Mouse (Mus musculus) myocyte (in vitro differentiated cells): ENCODE results near the gene L2hgdh. TPM values are rescaled to one million over a fixed set of nuclear protein-coding genes. Genes with fewer than 3 reads are reported as not detected.

Experiments
- H3K27me3 ChIP-seq: one replicate; pipeline ENCODE4 v1.6.1; 2011; ENCODE audit not compliant: control insufficient read depth, insufficient read depth, insufficient read length
- H3K36me3 ChIP-seq: one replicate; pipeline ENCODE4 v1.6.1; 2011; ENCODE audit not compliant: control insufficient read depth, insufficient read depth
- H3K4me2 ChIP-seq: one replicate; pipeline ENCODE4 v1.6.1; 2011; ENCODE audit warnings: low read depth, control low read depth
- H3K4me3 ChIP-seq: one replicate; pipeline ENCODE4 v1.5.1; 2011; ENCODE audit warnings: mild to moderate bottlenecking, control low read depth, moderate library complexity
- H3K79me2 ChIP-seq: one replicate; pipeline ENCODE4 v1.6.1; 2011; ENCODE audit not compliant: control insufficient read depth, insufficient read depth
- H3ac ChIP-seq: one replicate; pipeline ENCODE4 v1.6.1; 2011; ENCODE audit not compliant: control insufficient read depth, insufficient read length
- CEBPB ChIP-seq: IDR thresholded peaks from 2 replicates; pipeline ENCODE4 v1.6.1; 2011; ENCODE audit warnings: mild to moderate bottlenecking, moderate library complexity; ENCODE audit not compliant: poor library complexity, insufficient read depth, severe bottlenecking
- E2F4 ChIP-seq: IDR thresholded peaks from one replicate; pipeline ENCODE4 v1.6.1; 2011; ENCODE audit warnings: mild to moderate bottlenecking, control low read depth, moderate library complexity; ENCODE audit not compliant: insufficient read depth
- MAX ChIP-seq: IDR thresholded peaks from one replicate; pipeline ENCODE4 v1.6.1; 2011; ENCODE audit warnings: low read depth, mild to moderate bottlenecking, control low read depth
- MYOD1 ChIP-seq, 3 experiments: IDR thresholded peaks; one replicate each; pipeline ENCODE4 v1.6.1; 2011; ENCODE audit warnings: control low read depth in 2 of 3, low read depth in 2 of 3, mild to moderate bottlenecking in 2 of 3, moderate library complexity in 1 of 3; ENCODE audit not compliant: insufficient read length in 2 of 3, control insufficient read depth in 1 of 3
- MYOG ChIP-seq, 3 experiments: IDR thresholded peaks; one replicate each; pipeline ENCODE4 v1.6.1; 2011; ENCODE audit warnings: control low read depth in 2 of 3, low read depth in 2 of 3, mild to moderate bottlenecking in 2 of 3; ENCODE audit not compliant: insufficient read length in 2 of 3, control insufficient read depth in 1 of 3, insufficient read depth in 1 of 3
- POLR2A ChIP-seq: IDR thresholded peaks from one replicate; pipeline ENCODE4 v1.6.1; 2011; ENCODE audit warnings: low read depth, mild to moderate bottlenecking, control low read depth, moderate library complexity; ENCODE audit not compliant: insufficient read length
- POLR2AphosphoS2 ChIP-seq: IDR thresholded peaks from one replicate; pipeline ENCODE4 v1.6.1; 2011; ENCODE audit warnings: low read depth, control low read depth; ENCODE audit not compliant: insufficient read length
- REST ChIP-seq: IDR thresholded peaks from one replicate; pipeline ENCODE4 v1.6.1; 2011; ENCODE audit warnings: mild to moderate bottlenecking, control low read depth, moderate library complexity; ENCODE audit not compliant: insufficient read depth, insufficient read length
- SRF ChIP-seq: IDR thresholded peaks from one replicate; pipeline ENCODE4 v1.6.1; 2011; ENCODE audit warnings: low read depth; ENCODE audit not compliant: control insufficient read depth, insufficient read length
- TCF12 ChIP-seq: IDR thresholded peaks from one replicate; pipeline ENCODE4 v1.6.1; 2011; ENCODE audit warnings: mild to moderate bottlenecking, control low read depth; ENCODE audit not compliant: poor library complexity, insufficient read depth, severe bottlenecking
- TCF3 ChIP-seq: IDR thresholded peaks from one replicate; pipeline ENCODE4 v1.6.1; 2011; ENCODE audit warnings: low read depth, control low read depth; ENCODE audit not compliant: insufficient read length
- USF1 ChIP-seq: IDR thresholded peaks from one replicate; pipeline ENCODE4 v1.6.1; 2011; ENCODE audit warnings: low read depth, mild to moderate bottlenecking, control low read depth, moderate library complexity
- polyA plus RNA-seq: library from polyadenylated mRNA; unstranded; fragments of >200 nt; fragmentation: generic; extraction: Trizol; gene quantifications from one replicate; pipeline ENCODE4 v1.2.1, GENCODE M21; 2012; ENCODE audit warnings: missing spikeins

The L2hgdh gene
- polyA plus RNA-seq, 1 experiment: 2.8 TPM

- no peaks in the 10 kb centered on the region for H3K79me2 ChIP-seq
- no peak overlapping the region for H3K4me3 ChIP-seq
- H3K36me3 ChIP-seq: no peaks in the 10 kb centered on the region
- H3ac ChIP-seq: no peak overlapping the region
- TF ChIP-seq POLR2AphosphoS2: no peak
- no peak for TF ChIP-seq CEBPB
- TF ChIP-seq USF1: no peak
- no peak for TF ChIP-seq REST
- no peak for TF ChIP-seq E2F4
- no peak for TF ChIP-seq POLR2A
- no peak for TF ChIP-seq MAX
- TF ChIP-seq TCF3: no peak
- TF ChIP-seq TCF12: no peak
- TF ChIP-seq SRF: no peak
- no peak for TF ChIP-seq MYOG (IDR thresholded peaks at IDR 0.05; ENCODE audit: control insufficient read depth in 1 of 3, insufficient read depth in 1 of 3, insufficient read length in 2 of 3, low read depth in 2 of 3)
- TF ChIP-seq MYOD1 (IDR thresholded peaks at IDR 0.05; ENCODE audit: control insufficient read depth in 1 of 3, insufficient read length in 2 of 3, low read depth in 2 of 3): no peak
- H3K27me3 ChIP-seq: no peaks in the 10 kb centered on the region
- H3K4me2 ChIP-seq: no peak overlapping the region
These were observed 8.8 kb upstream of the L2hgdh start for GRCm38 (mm10) chr12:69733518-69733917.

DNA sequence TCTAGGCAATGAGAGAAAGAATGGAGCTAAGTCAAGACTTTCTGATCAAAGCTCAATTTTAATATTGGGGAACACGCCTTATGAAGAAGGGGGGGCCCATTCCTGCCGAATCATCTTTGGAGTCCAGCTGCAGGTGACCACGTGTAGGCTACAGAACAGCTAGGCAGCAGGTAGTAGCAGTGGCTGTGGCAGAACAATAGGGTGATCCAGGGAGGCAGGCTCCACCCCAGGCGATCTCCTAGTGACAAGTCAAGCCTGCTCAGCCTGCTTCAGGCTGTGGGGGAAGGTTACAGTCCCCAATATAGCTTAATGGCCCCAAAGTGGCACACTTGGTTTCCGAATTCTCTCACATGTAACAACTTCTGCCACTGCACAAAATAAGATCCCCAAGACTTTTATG is 7.5 kb upstream of the L2hgdh start:
- TF ChIP-seq REST (no peak), POLR2AphosphoS2 (no peak), E2F4 (no peak), TCF12 (no peak), MYOG (IDR thresholded peaks at IDR 0.05; ENCODE audit: control insufficient read depth in 1 of 3, insufficient read depth in 1 of 3, insufficient read length in 2 of 3, low read depth in 2 of 3) (no peak), POLR2A (no peak), MYOD1 (IDR thresholded peaks at IDR 0.05; ENCODE audit: control insufficient read depth in 1 of 3, insufficient read length in 2 of 3, low read depth in 2 of 3) (no peak), CEBPB (no peak), TCF3 (no peak), SRF (no peak), USF1 (no peak), MAX (no peak)
- Histone ChIP-seq H3K79me2 (no peaks in the 10 kb centered on the region), H3K4me3 (no peak overlapping the region), H3ac (no peak overlapping the region), H3K4me2 (no peak overlapping the region), H3K27me3 (no peaks in the 10 kb centered on the region), H3K36me3 (no peaks in the 10 kb centered on the region)

GRCm38 (mm10) chr12:69730306-69730705 is 5.6 kb upstream of the L2hgdh start:
- no peaks in the 10 kb centered on the region for H3K79me2 ChIP-seq
- TF ChIP-seq POLR2AphosphoS2 (no peak), USF1 (no peak), REST (no peak), MAX (no peak), TCF12 (no peak), SRF (no peak), CEBPB (no peak), E2F4 (no peak), MYOG (IDR thresholded peaks at IDR 0.05; ENCODE audit: control insufficient read depth in 1 of 3, insufficient read depth in 1 of 3, insufficient read length in 2 of 3, low read depth in 2 of 3) (no peak), TCF3 (no peak), POLR2A (no peak)
- H3K27me3 ChIP-seq: no peaks in the 10 kb centered on the region
- no peaks in the 10 kb centered on the region for H3K36me3 ChIP-seq
- H3K4me3 ChIP-seq: no peak overlapping the region
- no peak overlapping the region for H3ac ChIP-seq
- no peak overlapping the region for H3K4me2 ChIP-seq

- H3K4me2 ChIP-seq: no peak overlapping the region
- no peak overlapping the region for H3ac ChIP-seq
- no peak for TF ChIP-seq USF1
- no peak for TF ChIP-seq TCF3
- TF ChIP-seq REST: no peak
- TF ChIP-seq E2F4: no peak
- no peak for TF ChIP-seq SRF
- TF ChIP-seq POLR2A: no peak
- no peak for TF ChIP-seq POLR2AphosphoS2
- no peak for TF ChIP-seq MYOD1 (IDR thresholded peaks at IDR 0.05; ENCODE audit: control insufficient read depth in 1 of 3, insufficient read length in 2 of 3, low read depth in 2 of 3)
- TF ChIP-seq MYOG (IDR thresholded peaks at IDR 0.05; ENCODE audit: control insufficient read depth in 1 of 3, insufficient read depth in 1 of 3, insufficient read length in 2 of 3, low read depth in 2 of 3): no peak
- no peak for TF ChIP-seq CEBPB
- no peak for TF ChIP-seq MAX
- TF ChIP-seq TCF12: no peak
These were observed 4.6 kb upstream of the L2hgdh start for GRCm38 (mm10) chr12:69729246-69729645.

More at GRCm38 (mm10) chr12:69729246-69729645, 4.6 kb upstream of the L2hgdh start:
- Histone ChIP-seq H3K27me3 (no peaks in the 10 kb centered on the region), H3K4me3 (no peak overlapping the region), H3K36me3 (no peaks in the 10 kb centered on the region), H3K79me2 (no peaks in the 10 kb centered on the region)
